Mouse (Mus musculus) lung, postnatal 36 days (tissue): ENCODE results near the gene Hpdl.
A peak's percentile ranks its signal among the peaks of the same experiment; 100 is the strongest.

Experiments
- DNase-seq: peaks from one replicate; pipeline ENCODE4 v3.0.0; 2022; ENCODE audit warnings: mixed read lengths

Gene Hpdl

DNA sequence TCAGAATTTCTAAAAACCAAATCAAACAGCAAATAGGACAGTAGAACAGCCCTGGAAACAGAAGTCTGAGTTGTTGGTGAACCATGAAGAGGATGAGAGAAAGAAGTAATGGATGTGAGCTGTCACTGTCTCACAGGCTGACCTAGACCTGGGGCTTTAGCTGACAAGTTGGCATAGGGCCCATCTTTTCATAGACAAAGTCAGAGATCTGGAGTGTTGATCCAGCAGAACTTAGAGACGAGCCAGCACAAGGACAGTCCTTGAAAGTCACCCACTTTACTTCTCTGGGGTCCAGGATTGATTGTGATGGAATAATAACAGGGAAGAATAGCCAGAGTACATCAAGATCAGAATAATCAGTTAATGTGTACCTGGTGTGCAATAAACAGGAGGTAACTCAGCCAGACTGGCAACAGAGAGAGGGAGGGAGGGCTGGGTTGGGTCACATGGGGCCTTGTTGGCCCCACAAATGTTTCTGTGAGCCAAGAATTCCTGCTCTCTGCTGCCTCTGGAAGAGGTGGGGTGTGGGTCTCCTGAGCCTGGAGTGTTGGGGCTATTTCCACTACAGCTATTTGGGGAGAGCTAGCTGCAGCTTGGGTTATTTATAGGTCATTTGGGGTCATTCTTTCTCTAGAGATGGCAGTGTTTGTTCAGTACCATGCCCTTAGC, 24.9 kb downstream of the Hpdl start:
- DNase-seq = no peak

GRCm38 (mm10) chr4:116794273-116794672, 27.2 kb downstream of the Hpdl start:
- DNase-seq = no peak

DNA sequence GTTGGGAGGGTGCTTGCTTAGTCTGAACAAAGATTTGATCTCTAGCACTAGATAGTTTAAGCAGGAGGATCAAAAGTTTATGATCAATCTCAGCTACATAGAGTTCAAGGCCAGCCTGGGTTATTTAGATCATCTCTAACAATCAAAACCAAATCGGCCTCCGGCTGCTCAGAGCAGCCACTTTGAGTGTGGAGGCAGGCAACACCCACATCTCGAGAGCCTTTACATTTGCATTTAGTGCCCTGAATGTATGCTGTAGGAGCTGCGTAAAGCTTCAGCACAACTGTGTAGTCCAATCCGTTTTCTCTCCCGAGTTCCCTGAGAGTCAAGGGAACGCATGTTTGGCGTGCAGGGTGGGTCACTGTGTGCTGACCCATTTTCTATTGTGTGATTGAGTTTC, 29.1 kb downstream of the Hpdl start:
- DNase-seq = no peak

GRCm38 (mm10) chr4:116788956-116789355, 32.6 kb downstream of the Hpdl start:
- DNase-seq = peak; percentile 97

DNA sequence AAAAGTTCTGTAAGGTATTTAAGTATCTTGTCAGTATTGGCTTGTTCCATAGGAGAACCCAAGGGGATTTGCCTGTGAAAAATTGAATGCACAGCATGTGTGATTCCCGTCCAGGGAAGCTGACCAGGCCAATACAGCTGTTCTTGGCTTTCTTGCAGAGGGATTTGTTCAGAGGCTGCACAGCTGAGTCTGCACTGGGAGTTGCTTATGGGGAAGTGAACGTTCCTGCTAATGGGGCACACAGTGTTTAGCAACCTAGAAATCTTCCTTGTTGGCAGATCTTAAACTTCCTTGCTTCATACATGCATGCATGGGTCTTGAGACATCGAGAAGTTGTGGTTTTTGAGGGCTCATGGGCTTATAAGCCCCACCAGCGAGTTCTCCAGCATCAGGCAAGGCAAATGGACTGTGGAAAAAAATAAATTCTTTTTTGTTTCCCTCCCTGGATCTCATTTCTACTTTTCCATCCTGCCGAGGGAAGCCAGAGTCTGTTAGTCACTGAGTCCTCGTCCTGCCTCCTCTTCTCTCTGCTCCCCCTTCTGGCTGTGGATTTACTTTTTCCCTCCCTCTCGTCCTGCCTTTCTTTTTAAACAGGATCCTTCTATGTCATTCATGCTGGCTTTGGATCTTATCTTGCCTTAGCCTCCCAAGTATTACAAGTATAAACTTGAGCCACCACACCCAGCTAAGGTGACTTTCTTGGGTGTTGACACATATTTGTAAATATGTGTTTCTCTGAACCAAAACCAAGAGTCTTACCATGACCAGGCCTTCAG, 33.3 kb downstream of the Hpdl start:
- peak; percentile 40 for DNase-seq

GRCm38 (mm10) chr4:116786587-116786986, 34.9 kb downstream of the Hpdl start:
- no peak for DNase-seq

- no peak for DNase-seq
Observed at GRCm38 (mm10) chr4:116782171-116782570, 39.3 kb downstream of the Hpdl start.

GRCm38 (mm10) chr4:116781366-116781765, 40.1 kb downstream of the Hpdl start:
- DNase-seq = no peak

DNA sequence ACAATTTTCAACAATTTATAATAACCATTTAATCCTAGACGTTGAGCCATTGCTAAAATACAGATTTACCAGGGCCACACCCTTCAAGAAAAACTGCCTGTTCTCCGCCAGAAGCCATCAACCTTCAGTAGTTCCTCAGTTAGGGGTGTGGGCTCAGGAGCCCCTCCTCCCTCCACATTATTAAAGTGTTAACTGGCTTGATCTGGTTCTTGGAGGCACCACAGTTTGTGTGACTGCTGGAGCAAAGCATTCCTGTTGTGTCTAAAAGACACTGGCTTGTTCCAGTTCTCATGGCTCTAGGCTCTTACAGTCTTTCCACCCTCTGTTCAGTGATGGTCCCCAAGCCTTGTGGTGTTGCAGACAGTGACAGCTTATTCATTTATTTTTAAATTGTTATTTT, 41.0 kb downstream of the Hpdl start:
- DNase-seq = no peak

- no peak for DNase-seq
Observed at GRCm38 (mm10) chr4:116777079-116777478, 44.4 kb downstream of the Hpdl start.

GRCm38 (mm10) chr4:116776391-116776790, 45.1 kb downstream of the Hpdl start:
- DNase-seq = no peak
